Mouse (Mus musculus) heart, postnatal 0 days (tissue): ENCODE measurements around the gene Gm37240. TPM values are rescaled to one million over a fixed set of nuclear protein-coding genes. Genes with fewer than 3 reads are reported as not detected.

ENCODE experiments used
- ATAC-seq: fragments of 200-750 bp; cut with Nextera tagmentation; 2 replicates; pipeline ENCODE4 v1.8.0; 2017; ENCODE audit warnings: low read depth, moderate number of reproducible peaks, moderate library complexity; ENCODE audit not compliant: insufficient read depth
- DNase-seq: peaks from one replicate; pipeline ENCODE4 v3.0.0-alpha.2; 2016; ENCODE audit warnings: low spot score
- H3K27ac ChIP-seq: fragments of 300-500 bp; sonication (generic); 2 replicates; pipeline ENCODE4 v1.5.1; 2014; ENCODE audit warnings: low read depth, mild to moderate bottlenecking
- H3K27me3 ChIP-seq: fragments of 300-500 bp; sonication (generic); 2 replicates; pipeline ENCODE4 v1.6.1; 2014; ENCODE audit warnings: low read length, mixed read lengths; ENCODE audit not compliant: control insufficient read depth, insufficient read depth
- H3K36me3 ChIP-seq: fragments of 300-500 bp; sonication (generic); replicated peaks from 2 replicates; pipeline ENCODE4 v1.6.1; 2014; ENCODE audit warnings: low read length, mixed read lengths; ENCODE audit not compliant: control insufficient read depth, insufficient read depth
- H3K4me1 ChIP-seq: fragments of 300-500 bp; sonication (generic); 2 replicates; pipeline ENCODE4 v1.6.1; 2014; ENCODE audit warnings: antibody characterized with exemption; ENCODE audit not compliant: control insufficient read depth, insufficient read depth
- H3K4me2 ChIP-seq: fragments of 300-500 bp; sonication (generic); 2 replicates; pipeline ENCODE4 v1.6.1; 2014; ENCODE audit warnings: low read depth, mild to moderate bottlenecking, low read length, moderate library complexity
- H3K4me3 ChIP-seq: fragments of 300-500 bp; sonication (generic); 2 replicates; pipeline ENCODE4 v1.5.1; 2014; ENCODE audit warnings: low read depth, low read length
- H3K9ac ChIP-seq: fragments of 300-500 bp; sonication (generic); replicated peaks from 2 replicates; pipeline ENCODE4 v1.6.1; 2014; ENCODE audit warnings: low read depth, low read length, mixed read lengths
- H3K9me3 ChIP-seq: fragments of 300-500 bp; sonication (generic); replicated peaks from 2 replicates; pipeline ENCODE4 v1.6.1; 2016; ENCODE audit warnings: low read length; ENCODE audit not compliant: control insufficient read depth
- CTCF ChIP-seq: IDR thresholded peaks from 2 replicates; pipeline ENCODE4 v1.5.1; 2016; ENCODE audit warnings: antibody characterized with exemption, control low read depth, low read depth
- EP300 ChIP-seq: IDR thresholded peaks from 2 replicates; pipeline ENCODE4 v1.6.1; 2016; ENCODE audit warnings: antibody characterized with exemption, low read depth
- WGBS: fragments of 180-500 bp; shearing (Covaris S2); extraction: QIAGEN DNeasy Blood & Tissue Kit; methylation state at CpG from one replicate; pipeline ENCODE4 v1.1.7; 2014; 5-methylcytosine and 5-hydroxymethylcytosine counted together
- polyA plus RNA-seq: library from polyadenylated mRNA; unstranded; fragments of >200 nt; fragmentation: Nextera tagmentation; extraction: Ambion mirVana; gene quantifications from 2 replicates; pipeline ENCODE4 v1.2.1, GENCODE M21; 2015
- total RNA-seq: library from RNA; depleted of rRNA; stranded (reverse); fragments of >200 nt; gene quantifications from 2 replicates; pipeline ENCODE4 v1.2.3, GENCODE M21; 2014; ENCODE audit warnings: low replicate concordance

The Gm37240 gene
- total and polyA plus RNA-seq, 2 experiments from 2014 or later = 21.7 to 72.1 TPM

DNA sequence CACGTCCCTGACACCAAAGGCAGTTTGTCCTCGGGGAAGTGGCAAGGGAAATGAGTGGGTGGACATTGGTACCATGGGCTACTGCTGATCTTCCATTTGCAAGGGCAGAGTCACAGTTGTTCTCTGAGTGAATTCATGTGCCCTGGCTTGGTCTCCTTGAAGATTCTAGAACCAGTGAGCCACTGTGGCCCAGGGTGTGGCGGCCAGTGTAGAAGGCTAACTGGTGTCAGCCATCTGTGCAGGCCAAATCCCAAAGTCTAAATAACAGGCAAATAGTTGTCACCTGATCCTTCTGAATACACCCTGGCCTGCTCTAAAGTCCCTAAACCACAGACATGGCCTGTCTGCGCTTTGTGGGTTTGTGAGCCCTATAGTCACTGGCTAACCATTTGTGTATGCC lies 898.4 kb downstream of the Gm37240 start:
- TF ChIP-seq EP300 = no peak
- no peak for TF ChIP-seq CTCF
- whole genome bisulfite sequencing = 83% methylated on average over 4 of the region's 4 CpGs
- no peaks in the 10 kb centered on the region for H3K4me1 ChIP-seq
- H3K9ac ChIP-seq = no peak overlapping the region
- H3K9me3 ChIP-seq = no peaks in the 10 kb centered on the region
- H3K27ac ChIP-seq = no peak overlapping the region
- no peak overlapping the region for H3K4me2 ChIP-seq
- H3K4me3 ChIP-seq = no peak overlapping the region
- no peak for DNase-seq
- no peak for ATAC-seq
- no peaks in the 10 kb centered on the region for H3K36me3 ChIP-seq
- no peaks in the 10 kb centered on the region for H3K27me3 ChIP-seq

GRCm38 (mm10) chr3:84985121-84985625 lies 902.1 kb downstream of the Gm37240 start:
- DNase-seq = no peak
- H3K27ac ChIP-seq = no peak overlapping the region

GRCm38 (mm10) chr3:84982688-84983087 lies 904.6 kb downstream of the Gm37240 start:
- Histone ChIP-seq H3K36me3 (peaks cover 22% of the 10 kb centered on the region), H3K27ac (no peak overlapping the region), H3K4me3 (no peak overlapping the region), H3K27me3 (no peaks in the 10 kb centered on the region), H3K9me3 (no peaks in the 10 kb centered on the region), H3K4me2 (no peak overlapping the region), H3K9ac (no peak overlapping the region), H3K4me1 (no peaks in the 10 kb centered on the region)
- 62% methylated on average over 4 of the region's 4 CpGs for WGBS
- no peak for ATAC-seq
- TF ChIP-seq EP300 = no peak
- TF ChIP-seq CTCF = no peak
- DNase-seq = no peak

More at GRCm38 (mm10) chr3:84985121-84985625, 902.1 kb downstream of the Gm37240 start:
- Histone ChIP-seq H3K9ac (no peak overlapping the region), H3K27me3 (no peaks in the 10 kb centered on the region), H3K4me2 (no peak overlapping the region), H3K36me3 (peaks cover 1% of the 10 kb centered on the region; the same call in 1 of the 2 replicates), H3K9me3 (no peaks in the 10 kb centered on the region), H3K4me1 (no peaks in the 10 kb centered on the region), H3K4me3 (no peak overlapping the region)
- no peak for TF ChIP-seq CTCF
- 77% methylated on average over 8 of the region's 8 CpGs for WGBS
- ATAC-seq = no peak

- ATAC-seq (no peak), DNase-seq (no peak)
- Histone ChIP-seq H3K36me3 (peaks cover 47% of the 10 kb centered on the region), H3K27ac (no peak overlapping the region), H3K9me3 (no peaks in the 10 kb centered on the region), H3K4me2 (no peak overlapping the region), H3K4me3 (no peak overlapping the region), H3K4me1 (no peaks in the 10 kb centered on the region), H3K27me3 (no peaks in the 10 kb centered on the region), H3K9ac (no peak overlapping the region)
- TF ChIP-seq EP300 (no peak), CTCF (no peak)
- WGBS = 98% methylated on average over 2 of the region's 2 CpGs
Measured at GRCm38 (mm10) chr3:84980158-84980557, 907.2 kb downstream of the Gm37240 start.

GRCm38 (mm10) chr3:84978676-84979075 lies 908.6 kb downstream of the Gm37240 start:
- Histone ChIP-seq H3K9me3 (no peaks in the 10 kb centered on the region), H3K4me2 (no peak overlapping the region), H3K9ac (no peak overlapping the region), H3K36me3 (peaks cover 60% of the 10 kb centered on the region), H3K4me1 (no peaks in the 10 kb centered on the region), H3K27ac (no peak overlapping the region), H3K4me3 (no peak overlapping the region), H3K27me3 (no peaks in the 10 kb centered on the region)
- TF ChIP-seq CTCF (no peak), EP300 (no peak)
- DNase-seq (no peak), ATAC-seq (no peak)
- WGBS = 83% methylated on average over 11 of the region's 11 CpGs

GRCm38 (mm10) chr3:84974193-84974592 lies 913.1 kb downstream of the Gm37240 start:
- Histone ChIP-seq H3K4me2 (no peak overlapping the region), H3K27me3 (no peaks in the 10 kb centered on the region), H3K9ac (no peak overlapping the region), H3K36me3 (peaks cover 86% of the 10 kb centered on the region), H3K4me3 (no peak overlapping the region), H3K27ac (no peak overlapping the region), H3K9me3 (no peaks in the 10 kb centered on the region), H3K4me1 (no peaks in the 10 kb centered on the region)
- ATAC-seq = no peak
- 94% methylated on average over 9 of the region's 9 CpGs for WGBS
- no peak for TF ChIP-seq CTCF
- no peak for TF ChIP-seq EP300
- no peak for DNase-seq
